Mouse (Mus musculus) T-helper 17 cell (primary cell): ENCODE measurements at regions not wholly inside any gene's neighbourhood (a gene's known extent, or its start where the extent isn't known, plus 50 kb on each side); places are given as distances from the start of the nearest gene placed in this dataset.

Experiments
- in situ Hi-C, 2 experiments: fragments of 300-600 bp; cut with MboI, MseI; formaldehyde crosslinking; loops; 1 replicate in 1 of 2; 2 replicates in 1 of 2; pipeline ENCODE4 v1.15.1; 2025; ENCODE audit warnings: high pct_unique_total_duplicates in 2 of 2

DNA sequence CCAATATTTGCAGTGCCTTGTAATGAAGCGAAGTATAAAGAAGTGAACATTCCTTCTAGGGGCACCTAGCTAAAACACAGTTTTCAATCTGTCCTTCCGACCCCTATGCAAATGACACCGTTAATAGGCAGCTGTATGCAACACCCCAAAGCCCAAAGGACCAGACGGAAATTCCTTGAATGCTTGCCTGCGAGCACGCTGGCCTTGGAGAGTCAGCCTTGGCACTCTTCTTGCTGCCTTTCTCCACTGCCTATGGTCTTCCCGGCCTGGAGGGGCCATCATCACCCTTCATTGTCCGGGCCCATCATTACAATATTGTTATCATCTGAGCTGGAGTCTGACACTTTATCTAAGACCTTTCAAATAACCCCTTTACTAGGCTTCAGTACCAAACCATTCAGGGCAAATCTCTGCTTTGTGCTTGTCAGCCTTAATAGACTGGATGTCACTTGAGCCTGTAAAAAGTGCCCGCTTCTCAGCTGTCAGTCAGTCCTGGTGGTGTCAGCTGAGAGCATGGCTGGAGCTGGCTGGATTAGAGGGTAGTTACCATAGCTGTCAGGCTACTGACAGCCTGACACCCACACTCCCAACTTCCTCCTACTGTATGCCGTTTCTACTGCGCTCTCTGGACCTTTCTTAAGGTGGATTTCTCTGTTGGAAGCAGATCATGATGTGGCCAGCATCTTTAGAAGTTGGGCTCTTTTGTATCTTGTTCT is 290.6 kb upstream of the Atp5g3 start:
- in situ Hi-C loops = no loop called here

DNA sequence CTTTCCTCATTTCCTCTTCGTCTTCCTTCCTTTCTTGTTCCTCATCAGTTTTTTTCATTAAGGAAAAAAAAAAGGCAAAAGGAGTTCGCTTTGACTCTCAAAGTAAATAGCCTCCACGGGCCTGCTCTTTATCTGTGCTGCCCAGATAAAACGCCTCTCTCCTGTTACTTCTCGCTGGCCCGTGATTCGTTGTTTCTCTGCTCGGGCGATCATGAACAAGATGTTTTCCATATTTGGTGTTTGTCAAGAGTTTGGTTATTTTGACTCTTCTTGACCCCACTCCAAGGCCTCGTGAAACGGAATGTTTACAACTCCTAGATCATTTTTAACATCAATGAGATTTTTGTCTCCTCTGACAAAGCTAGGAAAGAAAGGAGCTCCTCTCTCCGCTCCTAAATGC is 288.4 kb upstream of the Atp5g3 start:
- in situ Hi-C loops = no loop called here

DNA sequence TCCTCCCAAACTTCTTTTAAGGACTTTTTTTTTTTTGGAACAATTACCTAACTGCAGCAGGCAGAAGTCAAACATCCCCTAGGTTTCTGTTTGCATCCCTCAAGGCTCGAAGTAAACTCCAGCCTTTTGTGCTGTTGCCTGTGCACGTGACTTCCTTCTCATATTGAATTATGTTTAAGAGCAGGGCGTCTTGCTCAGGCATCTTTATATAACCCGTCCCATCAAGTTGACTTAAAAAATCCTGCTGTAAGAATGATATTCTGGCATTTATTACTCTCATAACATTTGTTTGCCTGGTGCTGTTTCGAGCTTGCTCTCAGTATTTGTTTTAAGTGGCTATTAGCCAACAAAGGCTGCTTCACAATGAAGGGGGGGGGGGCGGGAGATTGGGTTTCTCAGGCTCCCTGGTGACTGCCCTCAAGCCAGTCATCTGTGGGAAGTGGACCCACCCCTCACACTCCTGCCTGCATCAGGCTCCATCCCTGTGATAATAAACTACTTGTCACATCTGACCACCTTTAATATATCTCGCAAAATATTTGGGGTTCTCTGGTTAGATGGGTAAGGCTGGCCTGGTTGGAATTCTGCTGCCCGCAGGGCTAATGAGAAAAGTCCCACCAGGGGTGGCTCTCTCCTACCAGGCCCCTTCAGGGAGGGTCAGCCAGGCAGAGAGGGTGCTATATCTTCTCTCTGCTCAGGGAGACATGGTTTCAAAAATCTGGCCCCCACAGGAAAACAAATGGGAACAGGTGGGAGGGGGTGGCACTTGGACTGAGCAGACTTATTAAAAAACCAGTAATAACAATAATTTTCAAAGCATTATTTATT is 277.1 kb upstream of the Atp5g3 start:
- in situ Hi-C loops = no loop called here

DNA sequence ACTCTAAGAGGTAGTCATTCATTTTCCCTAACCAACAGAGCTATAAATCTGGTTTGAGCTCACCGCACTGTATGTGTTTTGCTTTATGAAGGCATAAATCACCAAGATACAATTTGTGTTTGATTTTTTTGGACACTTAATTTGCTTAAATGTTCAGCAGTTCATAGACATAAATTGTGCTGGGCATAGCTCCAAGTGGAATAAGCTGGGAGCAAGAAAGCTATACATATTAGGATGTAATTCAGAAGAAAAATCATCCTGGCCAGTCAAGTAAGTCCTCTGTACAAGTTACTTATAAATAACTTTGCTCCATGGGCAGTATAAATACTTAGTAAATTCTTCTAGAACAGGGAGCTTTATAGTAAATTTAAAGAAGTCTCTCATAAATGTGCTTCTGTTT is 267.0 kb upstream of the Atp5g3 start:
- in situ Hi-C loops = no loop called here

DNA sequence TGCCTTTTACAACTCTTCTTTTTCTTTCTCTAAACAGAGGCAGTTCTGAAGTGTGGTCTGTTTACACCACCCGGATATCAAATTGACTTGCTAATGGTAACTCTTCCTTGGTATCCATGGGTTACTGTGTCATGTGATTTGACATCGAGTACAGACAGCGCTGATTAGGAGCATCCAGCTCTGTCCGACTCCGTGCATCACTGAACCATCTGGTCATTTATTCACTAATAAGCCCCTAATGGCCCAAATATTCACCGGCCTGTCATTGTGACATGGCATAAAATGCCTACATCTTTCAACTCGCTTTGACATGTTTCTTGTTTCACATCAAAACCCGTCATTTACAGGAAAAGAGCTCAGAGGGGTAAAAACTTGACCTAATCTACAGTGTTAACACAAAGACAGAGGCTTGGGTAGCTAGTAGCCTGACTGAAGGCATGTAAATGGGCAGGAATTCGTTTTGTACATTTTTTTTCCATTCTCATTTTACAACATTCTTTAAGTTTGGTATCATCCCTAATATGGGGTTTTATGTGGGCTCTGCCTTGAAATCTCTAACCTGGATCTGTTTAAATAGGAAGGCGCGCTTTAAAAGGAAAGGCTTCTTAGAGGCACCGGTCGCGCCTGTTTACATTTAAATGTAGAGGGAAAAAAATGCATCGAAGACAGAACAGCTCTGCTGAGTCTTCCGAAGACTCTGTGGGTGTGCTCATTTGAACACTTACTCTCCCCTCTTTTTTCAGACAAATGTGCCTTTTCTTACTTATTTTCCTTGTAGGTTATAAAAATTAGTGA is 257.8 kb upstream of the Atp5g3 start:
- in situ Hi-C loops = no loop called here

DNA sequence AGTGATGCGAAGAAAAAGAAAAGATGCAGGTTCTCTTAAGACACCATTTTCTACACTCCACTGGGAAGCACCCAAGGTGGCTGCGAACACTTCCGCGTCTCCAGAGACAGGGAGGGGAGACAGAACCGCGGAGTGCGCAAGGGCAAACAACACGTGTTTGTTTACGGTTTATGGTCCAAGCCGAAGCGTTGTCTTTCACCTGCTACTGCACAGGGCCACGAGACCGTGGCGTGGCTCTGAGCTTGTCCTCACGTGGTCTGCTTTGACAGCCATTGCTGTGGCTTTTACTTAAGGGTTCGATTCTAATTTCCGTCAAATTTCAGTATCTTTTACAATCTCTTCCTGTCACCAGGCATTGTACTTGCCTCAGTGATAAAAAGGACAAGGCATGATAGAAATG is 257.2 kb upstream of the Atp5g3 start:
- in situ Hi-C loops = no loop called here

DNA sequence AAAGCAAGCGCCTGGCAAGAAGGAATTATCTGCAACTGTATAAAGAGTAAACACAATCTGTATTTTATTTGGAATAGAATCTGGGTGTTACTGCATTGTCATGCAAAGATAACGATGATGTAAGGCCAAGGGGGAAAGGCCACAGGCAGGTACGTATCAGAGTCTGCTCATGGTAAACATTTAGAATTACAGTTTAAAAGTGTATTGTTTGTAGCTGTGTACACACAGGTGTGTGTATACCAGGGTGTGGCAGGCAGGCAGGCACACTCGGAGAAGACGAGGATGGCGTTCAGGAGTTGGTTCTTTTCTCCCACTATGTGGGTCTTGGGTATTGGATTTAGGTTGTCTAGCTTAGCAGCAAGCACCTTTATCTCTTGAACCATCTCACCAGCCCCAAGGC is 242.9 kb upstream of the Atp5g3 start:
- in situ Hi-C loops = no loop called here

DNA sequence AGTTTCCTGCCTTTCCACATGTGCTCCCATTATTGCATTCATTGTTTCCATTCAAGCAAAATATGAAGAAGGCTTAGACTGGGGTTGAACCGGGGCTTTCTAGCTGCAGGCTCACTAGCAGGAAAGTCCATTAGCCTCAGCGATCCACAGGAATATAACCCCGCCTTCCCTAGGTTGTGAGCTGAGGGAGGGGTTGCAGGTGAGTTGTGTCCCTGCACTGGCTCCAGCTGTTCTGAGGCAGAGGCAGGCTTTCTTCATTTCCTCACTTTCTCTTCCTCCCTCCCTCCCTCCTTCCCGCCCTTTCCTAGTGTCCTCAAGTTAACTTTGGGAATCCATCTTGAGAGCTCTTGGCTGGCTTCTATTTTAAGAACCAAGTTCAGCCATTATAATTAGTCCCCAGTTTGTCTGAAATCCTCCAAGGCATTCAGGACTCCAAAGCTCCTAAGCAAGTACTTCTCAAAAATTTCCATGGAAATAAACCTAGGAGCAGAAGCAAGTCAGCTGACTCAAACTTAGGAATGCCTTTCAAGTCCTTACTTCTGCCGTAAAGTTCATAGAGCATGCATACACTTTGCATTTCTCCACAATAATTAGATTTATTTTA is 242.2 kb upstream of the Atp5g3 start:
- in situ Hi-C loops = no loop called here

DNA sequence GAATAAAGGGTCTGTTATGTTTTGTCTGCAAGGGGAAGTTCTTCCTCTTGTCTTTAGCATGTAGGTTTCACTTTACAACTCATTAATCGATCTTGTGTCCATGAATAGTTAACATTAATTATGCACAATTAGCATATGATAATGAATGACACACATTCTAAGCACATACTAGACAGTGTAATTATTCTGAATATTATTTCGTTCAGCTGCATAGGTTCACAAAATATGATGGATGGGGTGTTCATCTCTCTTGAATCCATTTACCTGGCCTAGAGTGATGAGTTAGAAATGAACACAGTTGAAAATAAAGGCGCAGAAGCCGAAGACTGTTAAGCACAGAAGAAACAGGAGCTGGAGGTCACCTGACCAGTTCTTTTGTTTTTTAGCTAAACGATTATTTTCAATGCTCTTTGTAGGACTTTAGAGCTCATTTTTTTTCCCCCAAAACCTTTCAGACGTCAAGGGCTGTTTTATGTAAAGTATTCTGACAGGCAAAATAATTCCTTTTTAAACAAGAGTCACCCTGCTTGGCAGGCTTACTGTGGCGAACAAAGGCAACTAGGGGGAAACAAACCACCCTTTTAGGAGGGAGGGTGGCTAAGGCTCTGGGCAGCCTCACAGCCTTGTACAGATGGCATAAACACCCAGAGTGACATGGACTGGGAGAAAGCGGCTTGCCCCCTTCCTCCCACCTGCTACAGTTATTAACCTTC is 241.6 kb upstream of the Atp5g3 start:
- in situ Hi-C loops = no loop called here

DNA sequence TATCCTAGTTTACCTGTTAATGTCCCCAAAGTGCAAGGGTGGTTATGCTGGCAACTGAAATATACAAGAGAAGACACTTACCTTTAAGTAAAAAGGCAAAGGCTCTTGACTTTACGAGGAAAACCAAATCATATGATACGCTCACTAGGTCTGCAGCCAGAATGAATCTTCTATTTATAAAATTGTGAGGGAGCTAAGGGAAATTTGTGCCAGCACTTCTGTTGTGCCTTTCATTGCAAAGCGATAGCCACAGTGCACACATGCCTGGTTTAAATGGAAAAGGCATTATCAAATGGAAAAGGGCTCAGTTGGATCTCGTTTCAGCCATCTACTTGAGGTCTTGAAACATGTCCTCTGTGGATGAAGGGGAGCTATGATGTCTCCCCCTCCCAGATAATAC is 236.1 kb upstream of the Atp5g3 start:
- in situ Hi-C loops = no loop called here

DNA sequence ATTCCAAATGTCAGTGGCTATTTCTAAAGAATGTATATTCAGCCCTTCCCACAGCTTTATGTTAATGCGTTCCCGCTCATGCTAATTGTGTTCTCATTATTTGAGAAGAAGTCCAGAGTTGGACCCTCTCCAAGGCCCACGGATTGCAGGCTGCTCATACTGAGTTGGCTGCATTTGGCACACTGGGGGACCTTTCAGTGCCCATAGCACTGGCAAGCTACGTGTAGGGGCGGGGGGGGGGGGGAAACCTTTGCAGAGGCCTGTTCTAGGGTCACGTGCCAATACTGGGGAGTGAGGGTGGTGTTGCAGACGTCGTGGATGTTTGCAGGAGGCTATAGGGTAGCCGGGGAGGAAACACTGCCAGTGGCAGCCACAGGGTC is 225.5 kb upstream of the Atp5g3 start:
- in situ Hi-C loops = no loop called here

DNA sequence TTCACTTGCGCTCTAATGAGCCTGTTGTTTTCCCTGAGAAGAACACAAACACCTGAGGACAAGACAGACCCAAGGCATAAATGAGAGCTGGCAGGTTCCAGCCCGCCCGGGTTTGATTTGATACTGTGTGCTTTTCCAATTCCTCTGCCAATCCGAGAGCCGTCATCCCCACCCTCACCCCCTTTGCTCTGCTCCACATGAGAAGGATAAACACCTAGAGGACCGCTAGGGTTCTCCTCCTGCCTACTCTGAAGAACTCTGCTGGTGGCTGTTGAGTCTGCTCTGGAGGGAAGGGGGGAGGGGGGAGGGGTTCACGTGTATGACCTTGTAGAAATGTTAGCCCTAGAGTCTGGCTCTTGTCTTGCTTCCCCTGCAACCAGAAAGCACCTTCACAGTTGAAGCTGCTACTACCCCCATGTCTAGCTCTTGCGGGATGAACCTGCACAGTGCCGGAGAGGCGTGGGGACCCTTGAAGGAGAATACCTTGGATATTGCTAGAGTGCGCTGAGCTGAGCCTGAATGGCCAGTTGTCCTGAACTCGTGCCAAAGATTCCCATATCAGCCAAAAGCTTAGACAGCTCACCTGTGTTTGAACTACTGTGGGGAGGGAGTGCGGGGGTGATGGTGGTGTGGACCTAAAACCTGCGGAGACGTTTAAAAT is 225.0 kb upstream of the Atp5g3 start:
- in situ Hi-C loops = no loop called here

DNA sequence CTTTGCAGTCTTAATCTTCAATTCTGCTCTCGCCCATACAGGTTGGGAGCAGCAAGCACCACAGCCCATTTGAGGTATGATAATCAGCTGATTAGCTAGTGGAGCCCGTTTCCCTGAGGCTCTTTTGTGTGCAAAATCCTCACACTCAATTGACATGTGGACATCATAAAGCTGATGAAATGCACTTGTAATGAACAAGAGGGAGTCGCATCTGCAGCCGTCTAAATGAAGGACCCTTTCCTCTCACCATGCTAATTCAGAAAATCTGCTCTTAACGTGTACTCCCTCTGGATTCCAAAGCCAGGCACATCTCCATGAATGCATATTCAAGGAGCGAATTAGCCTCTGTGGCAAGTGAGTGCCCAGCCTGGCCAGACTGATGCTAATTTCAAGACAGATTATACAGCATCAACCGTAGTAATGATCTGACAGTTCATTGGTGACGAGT is 219.0 kb upstream of the Atp5g3 start:
- in situ Hi-C loops = no loop called here

DNA sequence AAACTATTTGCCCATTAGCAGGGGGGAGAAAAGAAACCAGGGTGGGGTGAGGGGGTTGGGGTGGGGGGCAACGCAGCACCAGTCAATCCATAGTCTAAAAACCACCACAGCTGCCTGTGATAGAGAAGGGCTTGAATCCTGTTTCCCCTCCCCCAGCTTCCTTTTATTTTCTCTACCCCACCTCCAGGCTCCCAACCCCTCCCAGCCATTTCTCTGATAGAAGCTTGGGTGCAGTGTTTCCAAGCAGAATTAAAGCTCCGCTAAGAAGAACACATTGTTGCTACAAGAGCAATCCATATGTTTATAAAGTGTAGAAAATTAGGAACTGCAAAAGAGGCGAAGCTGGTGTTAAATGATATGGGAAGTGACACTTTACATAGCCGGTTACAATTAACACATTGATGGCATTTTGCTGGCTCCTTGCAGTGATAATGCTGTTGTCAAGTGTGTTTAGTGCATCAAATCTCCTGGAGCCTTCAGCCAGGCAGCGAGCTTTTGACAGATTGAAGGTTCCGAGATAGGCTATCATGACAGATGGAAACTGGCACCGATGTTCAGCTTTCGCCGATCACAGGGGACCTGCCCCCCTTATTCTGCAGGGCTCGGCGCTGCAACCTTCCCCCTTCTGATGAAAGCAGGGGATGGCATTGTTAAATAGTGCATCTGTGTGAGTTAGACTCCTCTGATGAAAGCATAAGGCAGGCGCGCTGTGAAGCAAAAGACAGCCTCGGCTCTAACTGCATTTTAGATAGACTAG is 217.8 kb upstream of the Atp5g3 start:
- in situ Hi-C loops = no loop called here

DNA sequence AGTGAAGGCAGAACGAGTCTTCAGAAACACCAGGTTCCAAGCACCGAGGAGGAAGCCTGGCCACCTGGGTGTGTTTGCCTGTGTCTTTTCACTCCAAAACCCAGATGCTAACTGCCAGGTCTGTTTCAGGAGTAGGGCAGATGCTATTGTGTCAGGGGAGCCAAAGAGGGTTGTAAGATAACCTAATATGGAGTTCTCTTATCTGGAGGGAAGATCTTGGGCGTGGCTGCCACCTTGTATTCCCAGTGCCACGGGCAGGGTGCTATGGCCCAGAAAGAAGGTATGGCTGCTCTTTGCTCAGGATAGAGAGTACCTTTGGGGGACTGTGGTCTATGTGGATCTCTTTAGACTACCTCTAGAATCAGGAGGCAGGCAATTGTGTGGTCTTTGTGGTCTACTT is 216.0 kb upstream of the Atp5g3 start:
- in situ Hi-C loops = no loop called here

DNA sequence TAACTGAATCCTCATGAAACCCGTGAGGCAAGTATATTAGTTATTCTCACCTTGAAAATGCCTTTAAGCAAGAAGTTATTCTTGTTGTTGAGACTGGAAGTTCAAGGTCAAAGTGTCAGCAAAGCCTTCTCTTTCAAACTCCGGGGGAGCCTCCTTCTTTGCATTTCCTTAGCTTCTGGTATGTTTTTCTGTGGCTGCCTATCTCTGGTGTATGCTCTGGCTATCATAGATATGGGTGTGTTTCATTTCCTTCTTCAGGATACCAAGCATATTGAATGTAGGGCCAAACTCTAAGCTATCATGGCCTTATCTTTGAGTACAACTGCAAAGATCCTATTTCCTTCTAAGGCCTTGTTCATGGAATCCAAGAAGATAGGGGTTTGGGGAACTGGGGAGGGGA is 213.1 kb upstream of the Atp5g3 start:
- in situ Hi-C loops = no loop called here

DNA sequence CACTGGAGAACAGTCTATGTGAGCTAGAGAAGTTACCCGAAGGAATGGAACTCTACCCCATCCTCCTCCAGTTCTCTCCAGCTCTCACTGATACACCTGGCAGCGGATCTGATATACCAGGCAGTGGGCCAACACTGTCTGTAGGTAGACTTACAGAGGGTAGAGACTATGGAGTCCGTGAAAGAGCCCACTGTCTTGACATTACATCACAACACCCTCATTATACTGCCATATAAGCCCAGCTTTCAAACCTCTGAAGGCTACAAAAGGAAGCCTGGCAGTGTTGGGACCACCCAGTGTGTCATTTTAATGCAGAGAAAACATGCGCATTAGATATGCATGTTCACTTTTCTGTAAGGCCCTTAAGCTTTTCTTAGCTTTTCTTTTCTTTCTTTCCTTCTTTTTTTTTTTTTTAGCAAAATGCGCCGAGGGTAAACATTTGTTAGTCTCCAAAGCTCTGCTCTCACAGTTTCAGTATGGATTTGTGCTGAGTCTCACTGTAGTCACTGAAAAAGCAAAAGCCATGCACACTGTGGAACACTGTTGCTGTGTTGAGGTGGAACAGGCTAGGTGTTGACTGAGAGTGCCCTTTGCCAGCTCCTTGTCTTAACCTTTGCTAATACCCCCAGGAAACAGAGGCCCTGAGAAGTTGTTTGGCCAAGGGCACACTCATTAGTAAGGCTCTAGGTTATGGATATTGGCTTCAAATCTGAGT is 212.4 kb upstream of the Atp5g3 start:
- in situ Hi-C loops = no loop called here

DNA sequence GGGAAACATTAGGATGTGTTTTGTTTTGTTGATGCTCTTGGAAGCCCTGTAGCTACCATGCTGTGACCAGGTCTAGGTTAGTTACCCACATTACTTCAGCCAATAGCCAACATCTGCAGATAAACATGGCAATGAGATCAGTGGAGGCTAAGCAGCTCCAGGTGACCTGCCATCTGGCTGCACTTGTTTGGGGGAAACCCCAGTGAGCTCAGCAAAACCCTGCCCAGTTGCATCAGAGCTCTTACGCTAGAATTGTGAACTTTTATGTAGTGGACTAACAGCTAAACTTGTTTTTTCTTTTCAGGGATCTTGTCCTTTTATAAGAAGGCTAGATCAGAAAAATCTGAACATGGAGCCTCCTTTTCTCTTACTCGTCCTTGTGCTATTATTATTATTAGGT is 211.8 kb upstream of the Atp5g3 start:
- in situ Hi-C loops = no loop called here

DNA sequence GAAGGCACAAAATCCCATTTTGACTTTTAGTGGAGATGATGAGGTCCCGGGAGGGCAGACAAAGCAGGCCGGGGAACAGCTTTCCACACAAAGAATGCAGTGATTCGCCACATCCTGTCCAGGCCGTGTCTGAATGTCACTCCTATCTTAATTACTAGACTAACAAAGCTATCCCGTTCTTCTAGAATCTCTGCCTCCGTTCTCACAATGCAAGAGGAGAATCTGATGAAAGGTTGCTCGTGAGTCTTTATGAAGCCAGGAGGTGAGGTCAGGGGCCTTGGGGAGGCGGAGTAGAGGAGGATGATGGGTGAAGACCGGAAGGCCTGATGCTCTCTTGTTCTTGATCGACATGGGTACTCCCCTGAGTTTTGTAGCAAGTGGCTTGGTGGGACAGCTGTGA is 208.9 kb upstream of the Atp5g3 start:
- in situ Hi-C loops = no loop called here
